Mouse (Mus musculus) neutrophil, adult 5-6 weeks (primary cell): Measurements from ENCODE around the gene Il10ra. TPM values are rescaled to one million over a fixed set of nuclear protein-coding genes. Genes with fewer than 3 reads are reported as not detected.

Experiments
- ATAC-seq: fragments of 151-379, 151-347 bp; 2 replicates; pipeline ENCODE4 v1.8.0; 2017; ENCODE audit warnings: mild to moderate bottlenecking, moderate TSS enrichment; ENCODE audit not compliant: insufficient number of reproducible peaks, poor library complexity, low FRiP score, severe bottlenecking; ENCODE audit errors: extremely low read depth
- total RNA-seq: library from RNA; stranded (forward); fragments of 200-1000 nt; gene quantifications from 2 replicates; pipeline ENCODE4 v1.2.3, GENCODE M21; 2017

Il10ra gene
- total RNA-seq, 1 experiment from 2014 or later, result 129 TPM

- ATAC-seq, result no peak
Measured at GRCm38 (mm10) chr9:45215526-45216179, 53.3 kb downstream of the Il10ra start.

DNA sequence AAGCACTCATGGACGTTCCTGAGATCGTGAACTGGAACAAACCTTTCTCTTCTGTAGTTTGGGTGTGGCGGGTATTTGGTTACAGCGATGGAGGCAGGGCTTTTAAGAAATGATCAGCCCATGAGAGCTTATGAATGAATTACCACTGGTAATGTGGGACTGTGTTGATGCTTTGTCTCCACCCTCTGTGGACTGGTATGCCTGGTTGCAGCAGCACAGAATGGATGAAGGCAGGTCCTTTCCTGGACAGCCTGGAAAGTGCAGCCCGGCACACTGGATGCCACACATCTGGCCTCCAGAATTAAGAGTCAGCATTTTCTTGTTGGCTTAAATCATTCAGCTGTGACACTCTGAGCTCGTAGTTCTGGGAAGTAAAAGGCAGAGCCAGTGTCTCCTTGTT, 56.9 kb downstream of the Il10ra start:
- no peak for ATAC-seq

DNA sequence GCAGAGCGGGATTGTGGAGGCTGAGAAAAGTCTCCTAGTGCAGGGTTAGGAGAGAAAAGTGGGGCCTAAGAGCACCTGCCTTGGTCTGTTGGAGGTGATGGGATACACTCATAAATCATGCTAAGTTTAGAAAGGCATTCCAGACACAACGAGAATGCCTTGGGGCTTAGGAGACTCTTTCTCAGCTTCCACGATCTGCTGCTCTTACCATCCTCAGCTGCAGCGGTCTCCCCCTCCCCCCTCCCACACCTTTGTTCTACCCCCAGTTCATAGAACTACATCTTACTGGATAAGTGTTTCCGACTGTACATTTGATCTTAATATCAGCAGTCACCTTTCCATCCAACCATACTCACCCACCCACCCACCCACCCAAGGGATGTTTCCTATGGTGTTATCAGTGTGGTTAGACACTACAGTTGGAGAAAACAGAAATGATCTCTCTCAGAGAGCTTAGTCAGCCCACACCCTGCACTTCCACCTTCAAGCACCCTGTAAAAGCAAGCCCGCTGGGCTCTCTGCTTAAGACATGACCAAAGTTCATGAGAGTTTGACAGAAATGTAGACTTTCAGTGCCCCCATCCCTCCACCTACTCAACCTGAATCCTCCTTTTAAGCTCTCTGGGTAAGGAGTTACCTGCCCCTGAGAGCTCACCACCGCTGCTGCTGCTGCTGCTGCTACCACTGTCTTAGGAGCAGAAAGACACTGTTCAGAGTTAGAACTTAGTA, 61.8 kb downstream of the Il10ra start:
- ATAC-seq, result no peak

- no peak for ATAC-seq
Measured at GRCm38 (mm10) chr9:45206121-45206520, 62.8 kb downstream of the Il10ra start.

DNA sequence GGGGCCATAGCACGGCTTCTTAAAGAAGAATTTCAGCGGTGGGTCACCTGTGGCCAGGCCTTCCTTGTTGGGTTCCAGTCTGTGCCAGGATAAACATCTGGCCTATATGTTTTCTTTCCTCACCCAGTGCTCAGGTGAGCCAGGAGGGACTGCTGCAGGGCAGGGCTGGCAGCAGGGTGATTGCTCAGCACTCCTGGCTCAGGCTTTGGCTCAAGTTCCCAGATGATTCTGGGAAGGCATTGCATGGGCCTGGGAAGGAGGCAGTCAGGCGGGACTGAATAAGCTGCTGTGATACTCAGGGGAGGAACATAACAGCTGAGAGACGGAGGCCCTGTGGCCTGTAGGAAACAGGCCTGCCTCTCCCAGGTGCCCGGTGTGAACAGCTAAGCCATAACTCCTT, 63.8 kb downstream of the Il10ra start:
- no peak for ATAC-seq

Other genes starting within 250 kb of the Il10ra start
- 0.23 and 0.49 TPM in 2 replicates for gene Mpzl2, start 229.3 kb downstream of the Il10ra start, total RNA-seq
- gene Mpzl3, start 214.0 kb downstream of the Il10ra start, total RNA-seq, result 49.8 and 51.6 TPM in 2 replicates
- 282 and 323 TPM in 2 replicates for gene Jaml, start 190.0 kb downstream of the Il10ra start, total RNA-seq
- 0.49 and 1.0 TPM in 2 replicates for gene Scn2b, start 151.4 kb downstream of the Il10ra start, total RNA-seq
- gene Scn4b, start 130.8 kb downstream of the Il10ra start, total RNA-seq, result 0.35 and 0.49 TPM in 2 replicates
- gene BC049352, start 87.1 kb downstream of the Il10ra start, total RNA-seq, result 0.49 and 0.81 TPM in 2 replicates
- 0.70 and 0.74 TPM in 2 replicates for gene Tmprss4, start 65.1 kb downstream of the Il10ra start, total RNA-seq
- gene Tmprss13, start 50.0 kb upstream of the Il10ra start, total RNA-seq, result 0.47 and 0.61 TPM in 2 replicates
- not detected in 2 replicates for gene Fxyd6, start 101.0 kb upstream of the Il10ra start, total RNA-seq
- not detected in 2 replicates for gene Fxyd2, start 130.5 kb upstream of the Il10ra start, total RNA-seq
- not detected in 2 replicates for gene Dscaml1, start 157.5 kb upstream of the Il10ra start, total RNA-seq